ENCODE assay signal across 19 mouse cellular contexts in genomic region chr17:80167436-80167835, GRCm38 (mm10). TPM values are rescaled to one million over a fixed set of nuclear protein-coding genes. Genes with fewer than 3 reads are reported as not detected.
DNase-seq lines count a peak whose midpoint lies in the region; ATAC-seq and TF ChIP-seq lines count a peak whose summit lies in the region.
"Had no signal": no experiment of that assay in that cellular context is flagged by ENCODE, and none has a peak within 500 bp of the region (broad histone marks: within the 10 kb centered on the region; RNA-seq: fewer than 3 reads in every experiment).

No protein-coding gene starts in this region.

- H3K27ac ChIP-seq in forebrain, embryonic 13.5 days, result peak overlapping the region; percentile 84
- no peak overlapping the region for H3K27ac ChIP-seq in forebrain, embryonic 12.5 days
- H3K27ac ChIP-seq in hindbrain, postnatal 0 days, result peak overlapping the region; percentile 79; the same call in 1 of the 2 replicates
- H3K27ac ChIP-seq in hindbrain, embryonic 11.5 days (ENCODE audit: low read depth, low read length), result no peak overlapping the region
- H3K27ac ChIP-seq in neural tube, embryonic 13.5 days (replicated peaks), result peak overlapping the region; percentile 86
- H3K27ac ChIP-seq in neural tube, embryonic 14.5 days (ENCODE audit: low read depth, low read length), result peak overlapping the region; percentile 69; the same call in 1 of the 2 replicates
- H3K27ac ChIP-seq: intestine, embryonic 15.5 days; limb, embryonic 13.5 days; macrophage had no signal

- DNase-seq in hindbrain, postnatal 0 days (ENCODE audit: low spot score), result no peak
- no peak for DNase-seq in hindbrain, embryonic 11.5 days (ENCODE audit: low spot score)
- DNase-seq in neural tube, embryonic 10.5 days (ENCODE audit: extremely low spot score, low spot score), result no peak
- no peak for DNase-seq in gastrocnemius, postnatal 36 days
- DNase-seq: gastrocnemius, postnatal 14 days; lung, adult 2 months; thymus, postnatal 25 days had no signal

- peaks cover 19% of the 10 kb centered on the region for H3K4me1 ChIP-seq in forebrain, embryonic 13.5 days
- peaks cover 16% of the 10 kb centered on the region for H3K4me1 ChIP-seq in forebrain, embryonic 12.5 days
- H3K4me1 ChIP-seq in hindbrain, postnatal 0 days (ENCODE audit: insufficient read depth, low read length), result peaks cover 26% of the 10 kb centered on the region
- no peaks in the 10 kb centered on the region for H3K4me1 ChIP-seq in hindbrain, embryonic 11.5 days (replicated peaks; ENCODE audit: control insufficient read depth, insufficient read depth, low read length)
- H3K4me1 ChIP-seq in neural tube, embryonic 13.5 days (replicated peaks), result peaks cover 24% of the 10 kb centered on the region
- H3K4me1 ChIP-seq in neural tube, embryonic 14.5 days (ENCODE audit: control insufficient read depth, insufficient read depth, low read length), result peaks cover 11% of the 10 kb centered on the region; the same call in 1 of the 2 replicates

- no peaks in the 10 kb centered on the region for H3K36me3 ChIP-seq in forebrain, embryonic 13.5 days (ENCODE audit: poor library complexity, severe bottlenecking)
- H3K36me3 ChIP-seq in forebrain, embryonic 12.5 days (replicated peaks), result no peaks in the 10 kb centered on the region
- no peaks in the 10 kb centered on the region for H3K36me3 ChIP-seq in hindbrain, postnatal 0 days (ENCODE audit: insufficient read depth, low read length)
- H3K36me3 ChIP-seq in hindbrain, embryonic 11.5 days (ENCODE audit: control insufficient read depth, insufficient read depth, low read length), result no peaks in the 10 kb centered on the region
- no peaks in the 10 kb centered on the region for H3K36me3 ChIP-seq in neural tube, embryonic 13.5 days
- no peaks in the 10 kb centered on the region for H3K36me3 ChIP-seq in neural tube, embryonic 14.5 days (ENCODE audit: control insufficient read depth, insufficient read depth, low read length)
- H3K36me3 ChIP-seq: intestine, embryonic 15.5 days; limb, embryonic 13.5 days had no signal

- TF ChIP-seq CTCF in hindbrain, postnatal 0 days (IDR thresholded peaks at IDR 0.05; ENCODE audit: low read depth), result no peak

- WGBS in forebrain, embryonic 13.5 days, result 68% methylated on average over 4 of the region's 4 CpGs
- 69% methylated on average over 4 of the region's 4 CpGs for whole genome bisulfite sequencing in forebrain, embryonic 12.5 days
- 55% methylated on average over 4 of the region's 4 CpGs for WGBS in hindbrain, postnatal 0 days
- WGBS in hindbrain, embryonic 11.5 days, result 57% methylated on average over 4 of the region's 4 CpGs
- WGBS in neural tube, embryonic 13.5 days, result 55% methylated on average over 4 of the region's 4 CpGs
- WGBS in neural tube, embryonic 14.5 days, result 57% methylated on average over 4 of the region's 4 CpGs

- H3K4me2 ChIP-seq in forebrain, embryonic 13.5 days, result no peak overlapping the region
- no peak overlapping the region for H3K4me2 ChIP-seq in forebrain, embryonic 12.5 days
- no peak overlapping the region for H3K4me2 ChIP-seq in hindbrain, postnatal 0 days (ENCODE audit: low read depth, low read length)
- H3K4me2 ChIP-seq in hindbrain, embryonic 11.5 days (replicated peaks; ENCODE audit: low read depth, low read length), result no peak overlapping the region
- peak overlapping the region; percentile 43; the same call in 1 of the 2 replicates for H3K4me2 ChIP-seq in neural tube, embryonic 13.5 days
- H3K4me2 ChIP-seq in neural tube, embryonic 14.5 days (ENCODE audit: low read depth, low read length), result no peak overlapping the region

- H3K9ac ChIP-seq in forebrain, embryonic 13.5 days, result no peak overlapping the region
- H3K9ac ChIP-seq in forebrain, embryonic 12.5 days, result no peak overlapping the region
- no peak overlapping the region for H3K9ac ChIP-seq in hindbrain, postnatal 0 days (replicated peaks; ENCODE audit: low read length)
- H3K9ac ChIP-seq in hindbrain, embryonic 11.5 days (ENCODE audit: low read depth, low read length), result no peak overlapping the region
- H3K9ac ChIP-seq in neural tube, embryonic 13.5 days, result no peak overlapping the region
- no peak overlapping the region for H3K9ac ChIP-seq in neural tube, embryonic 14.5 days (replicated peaks; ENCODE audit: low read depth, low read length)
- H3K9ac ChIP-seq: intestine, embryonic 15.5 days; limb, embryonic 13.5 days had no signal

- no peaks in the 10 kb centered on the region for H3K27me3 ChIP-seq in forebrain, embryonic 13.5 days
- no peaks in the 10 kb centered on the region for H3K27me3 ChIP-seq in forebrain, embryonic 12.5 days
- no peaks in the 10 kb centered on the region for H3K27me3 ChIP-seq in hindbrain, postnatal 0 days (ENCODE audit: insufficient read depth, low read length)
- no peaks in the 10 kb centered on the region for H3K27me3 ChIP-seq in hindbrain, embryonic 11.5 days (ENCODE audit: control insufficient read depth, insufficient read depth, low read length)
- H3K27me3 ChIP-seq in neural tube, embryonic 13.5 days, result no peaks in the 10 kb centered on the region
- H3K27me3 ChIP-seq in neural tube, embryonic 14.5 days (ENCODE audit: control insufficient read depth, insufficient read depth, low read length), result no peaks in the 10 kb centered on the region
- H3K27me3 ChIP-seq: intestine, embryonic 15.5 days; limb, embryonic 13.5 days had no signal

- H3K9me3 ChIP-seq in forebrain, embryonic 13.5 days (replicated peaks), result no peaks in the 10 kb centered on the region
- no peaks in the 10 kb centered on the region for H3K9me3 ChIP-seq in forebrain, embryonic 12.5 days
- no peaks in the 10 kb centered on the region for H3K9me3 ChIP-seq in hindbrain, postnatal 0 days (ENCODE audit: low read length)
- H3K9me3 ChIP-seq in hindbrain, embryonic 11.5 days (ENCODE audit: control insufficient read depth, low read length), result no peaks in the 10 kb centered on the region
- H3K9me3 ChIP-seq in neural tube, embryonic 13.5 days, result no peaks in the 10 kb centered on the region
- H3K9me3 ChIP-seq in neural tube, embryonic 14.5 days (ENCODE audit: control insufficient read depth, low read length), result no peaks in the 10 kb centered on the region
- H3K9me3 ChIP-seq: intestine, embryonic 15.5 days; limb, embryonic 13.5 days had no signal

- ATAC-seq in forebrain, embryonic 13.5 days, result no peak
- no peak for ATAC-seq in forebrain, embryonic 12.5 days (ENCODE audit: low FRiP score)
- ATAC-seq in hindbrain, postnatal 0 days, result no peak
- ATAC-seq in hindbrain, embryonic 11.5 days (ENCODE audit: low FRiP score), result no peak
- no peak for ATAC-seq in neural tube, embryonic 13.5 days (ENCODE audit: low read depth)
- ATAC-seq in neural tube, embryonic 14.5 days (ENCODE audit: low read depth), result no peak

- intact Hi-C loops in gastrocnemius, postnatal 36 days (cut with DNase I), result no loop called here

- no peak overlapping the region for H3K4me3 ChIP-seq in forebrain, embryonic 13.5 days
- no peak overlapping the region for H3K4me3 ChIP-seq in forebrain, embryonic 12.5 days (replicated peaks)
- H3K4me3 ChIP-seq in hindbrain, postnatal 0 days (ENCODE audit: low read length), result no peak overlapping the region
- no peak overlapping the region for H3K4me3 ChIP-seq in hindbrain, embryonic 11.5 days (ENCODE audit: low read depth, low read length)
- H3K4me3 ChIP-seq in neural tube, embryonic 13.5 days, result no peak overlapping the region
- H3K4me3 ChIP-seq in neural tube, embryonic 14.5 days (ENCODE audit: low read depth, low read length), result no peak overlapping the region
- H3K4me3 ChIP-seq: intestine, embryonic 15.5 days; limb, embryonic 13.5 days had no signal

RNA-seq across cellular contexts. Expression of gene Srsf7, which starts 39.7 kb away (rescaled TPM):
- polyA plus RNA-seq in forebrain, embryonic 13.5 days (2015; fragmentation: Nextera tagmentation; extraction: Ambion mirVana), result 747 and 755 TPM in 2 replicates
- polyA plus RNA-seq in forebrain, embryonic 12.5 days (2016; fragmentation: Nextera tagmentation; extraction: Ambion mirVana), result 784 and 786 TPM in 2 replicates
- 111 and 129 TPM in 2 replicates for total RNA-seq in hindbrain, postnatal 0 days (2014; rRNA removed)
- polyA plus RNA-seq in hindbrain, postnatal 0 days (2015; fragmentation: Nextera tagmentation; extraction: Ambion mirVana), result 227 and 240 TPM in 2 replicates
- 773 and 810 TPM in 2 replicates for polyA plus RNA-seq in hindbrain, embryonic 11.5 days (2014; fragmentation: Nextera tagmentation; extraction: Ambion mirVana)
- polyA plus RNA-seq in neural tube, embryonic 13.5 days (2015; fragmentation: Nextera tagmentation; extraction: Ambion mirVana), result 470 and 550 TPM in 2 replicates
- 400 and 447 TPM in 2 replicates for polyA plus RNA-seq in neural tube, embryonic 14.5 days (2014; fragmentation: Nextera tagmentation; extraction: Ambion mirVana)
- 10 to 100 TPM; 22.9 to 27.4 TPM for total RNA-seq in gastrocnemius, postnatal 36 days (2021)

RNA-seq across cellular contexts. Expression of gene Ttc39d, which starts 39.8 kb away (rescaled TPM):
- polyA plus RNA-seq in forebrain, embryonic 13.5 days (2015; fragmentation: Nextera tagmentation; extraction: Ambion mirVana), result 0.11 and 0.13 TPM in 2 replicates
- 0.10 TPM in 1 of 2 replicates, not detected in the other for polyA plus RNA-seq in forebrain, embryonic 12.5 days (2016; fragmentation: Nextera tagmentation; extraction: Ambion mirVana)
- not detected in 2 replicates for total RNA-seq in hindbrain, postnatal 0 days (2014; rRNA removed)
- polyA plus RNA-seq in hindbrain, postnatal 0 days (2015; fragmentation: Nextera tagmentation; extraction: Ambion mirVana), result 0.09 TPM in 1 of 2 replicates, not detected in the other
- polyA plus RNA-seq in hindbrain, embryonic 11.5 days (2014; fragmentation: Nextera tagmentation; extraction: Ambion mirVana), result 0.20 TPM in 1 of 2 replicates, not detected in the other
- polyA plus RNA-seq in neural tube, embryonic 13.5 days (2015; fragmentation: Nextera tagmentation; extraction: Ambion mirVana), result not detected in 2 replicates
- polyA plus RNA-seq in neural tube, embryonic 14.5 days (2014; fragmentation: Nextera tagmentation; extraction: Ambion mirVana), result 0.11 and 0.14 TPM in 2 replicates
- not detected for total RNA-seq in gastrocnemius, postnatal 36 days (2021)
- total RNA-seq: adrenal gland, postnatal 36 days; common myeloid progenitor, adult 5-6 weeks; MEL had no signal
- polyA plus RNA-seq: macrophage; small intestine, adult 2 months; stomach, embryonic 14.5 days had no signal

RNA-seq across cellular contexts. Expression of gene Galm, which starts 40.2 kb away (rescaled TPM):
- 3.4 and 4.6 TPM in 2 replicates for polyA plus RNA-seq in forebrain, embryonic 13.5 days (2015; fragmentation: Nextera tagmentation; extraction: Ambion mirVana)
- polyA plus RNA-seq in forebrain, embryonic 12.5 days (2016; fragmentation: Nextera tagmentation; extraction: Ambion mirVana), result 9.6 and 12.3 TPM in 2 replicates
- total RNA-seq in hindbrain, postnatal 0 days (2014; rRNA removed), result 1.9 and 2.6 TPM in 2 replicates
- polyA plus RNA-seq in hindbrain, postnatal 0 days (2015; fragmentation: Nextera tagmentation; extraction: Ambion mirVana), result 2.4 and 2.8 TPM in 2 replicates
- 7.8 and 9.1 TPM in 2 replicates for polyA plus RNA-seq in hindbrain, embryonic 11.5 days (2014; fragmentation: Nextera tagmentation; extraction: Ambion mirVana)
- polyA plus RNA-seq in neural tube, embryonic 13.5 days (2015; fragmentation: Nextera tagmentation; extraction: Ambion mirVana), result 2.0 and 2.1 TPM in 2 replicates
- 0.79 and 1.7 TPM in 2 replicates for polyA plus RNA-seq in neural tube, embryonic 14.5 days (2014; fragmentation: Nextera tagmentation; extraction: Ambion mirVana)
- 1 to 10 TPM; 1.8 to 2.2 TPM for total RNA-seq in gastrocnemius, postnatal 36 days (2021)
- total RNA-seq: MEL had no signal

RNA-seq across cellular contexts. Expression of gene Gemin6, which starts 56.8 kb away (rescaled TPM):
- 33.6 and 35.8 TPM in 2 replicates for polyA plus RNA-seq in forebrain, embryonic 13.5 days (2015; fragmentation: Nextera tagmentation; extraction: Ambion mirVana)
- 37.6 and 38.5 TPM in 2 replicates for polyA plus RNA-seq in forebrain, embryonic 12.5 days (2016; fragmentation: Nextera tagmentation; extraction: Ambion mirVana)
- 2.1 and 3.3 TPM in 2 replicates for total RNA-seq in hindbrain, postnatal 0 days (2014; rRNA removed)
- 17.9 and 19.1 TPM in 2 replicates for polyA plus RNA-seq in hindbrain, postnatal 0 days (2015; fragmentation: Nextera tagmentation; extraction: Ambion mirVana)
- 37.9 and 41.5 TPM in 2 replicates for polyA plus RNA-seq in hindbrain, embryonic 11.5 days (2014; fragmentation: Nextera tagmentation; extraction: Ambion mirVana)
- 21.5 and 23.7 TPM in 2 replicates for polyA plus RNA-seq in neural tube, embryonic 13.5 days (2015; fragmentation: Nextera tagmentation; extraction: Ambion mirVana)
- polyA plus RNA-seq in neural tube, embryonic 14.5 days (2014; fragmentation: Nextera tagmentation; extraction: Ambion mirVana), result 17.2 and 17.9 TPM in 2 replicates
- 1 to 10 TPM; 4.4 to 6.3 TPM for total RNA-seq in gastrocnemius, postnatal 36 days (2021)

Comparison
In these comparisons a context has a peak if more than half of its experiments do, and no peak if none do; other contexts are left out.
1. H3K27ac ChIP-seq: peak in forebrain, embryonic 13.5 days (single experiment), hindbrain, postnatal 0 days (single experiment), neural tube, embryonic 13.5 days (single experiment) and neural tube, embryonic 14.5 days (single experiment); none in forebrain, embryonic 12.5 days (single experiment) and hindbrain, embryonic 11.5 days (single experiment).